In the genomic region with DNA sequence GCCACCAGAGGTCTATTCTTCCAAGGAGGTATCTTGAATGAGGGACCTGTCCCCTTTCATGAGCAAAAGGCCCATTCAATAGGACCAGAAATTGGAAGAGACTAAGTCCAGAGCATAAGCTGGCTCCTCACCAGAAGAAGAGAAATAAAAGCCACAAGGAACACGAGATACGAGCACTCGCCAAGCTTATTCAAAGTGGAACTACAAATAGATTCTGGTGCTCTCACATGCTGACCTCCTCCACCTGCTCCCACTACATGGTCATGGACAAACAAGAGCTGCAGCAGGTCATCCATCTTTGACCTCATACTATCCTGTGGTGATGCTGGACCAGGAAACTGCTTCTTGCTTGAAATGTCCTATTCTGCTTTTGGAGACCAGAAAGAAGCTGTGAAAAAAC, we compare ENCODE assay signal across 9 mouse cellular contexts.
"Had no signal": no experiment of that assay in that cellular context is flagged by ENCODE, and none has a peak within 500 bp of the region (broad histone marks: within the 10 kb centered on the region; RNA-seq: fewer than 3 reads in every experiment).

No protein-coding gene starts in this region.

- H3K27me3 ChIP-seq: liver, embryonic 13.5 days had no signal

- H3K4me3 ChIP-seq: left cerebral cortex, adult 2 months; liver, embryonic 13.5 days had no signal

- H3K4me1 ChIP-seq: liver, embryonic 13.5 days had no signal

- H3K36me3 ChIP-seq: liver, embryonic 13.5 days had no signal

- DNase-seq: kidney, adult 18-20 months; layer of hippocampus, postnatal 36 days; liver, embryonic 13.5 days; lung, adult 2 months; lung, postnatal 14 days; lung, postnatal 4 days; thymus, adult 18-20 months; thymus, postnatal 36 days had no signal

- H3K4me2 ChIP-seq: liver, embryonic 13.5 days had no signal

- H3K27ac ChIP-seq: left cerebral cortex, adult 2 months; liver, embryonic 13.5 days had no signal

- H3K9ac ChIP-seq: liver, embryonic 13.5 days had no signal

- H3K9me3 ChIP-seq: liver, embryonic 13.5 days had no signal
